Mouse (Mus musculus) lung, embryonic 14.5 days (tissue): ENCODE data around the gene Fermt3. TPM values are rescaled to one million over a fixed set of nuclear protein-coding genes. Genes with fewer than 3 reads are reported as not detected.

ENCODE experiments used
- ATAC-seq: fragments of 200-750 bp; cut with Nextera tagmentation; 2 replicates; pipeline ENCODE4 v1.8.0; 2017; ENCODE audit warnings: mild to moderate bottlenecking, moderate TSS enrichment, moderate library complexity; ENCODE audit not compliant: insufficient read depth
- DNase-seq: peaks from one replicate; pipeline ENCODE4 v3.0.0-alpha.2; 2015
- H3K27ac ChIP-seq: fragments of 300-500 bp; sonication (generic); 2 replicates; pipeline ENCODE4 v1.5.1; 2014; ENCODE audit warnings: low read depth, mild to moderate bottlenecking, moderate library complexity
- H3K27me3 ChIP-seq: fragments of 300-500 bp; sonication (generic); 2 replicates; pipeline ENCODE4 v1.6.1; 2014; ENCODE audit warnings: low read length, control low read depth; ENCODE audit not compliant: insufficient read depth
- H3K36me3 ChIP-seq: fragments of 300-500 bp; sonication (generic); 2 replicates; pipeline ENCODE4 v1.6.1; 2014; ENCODE audit warnings: control low read depth; ENCODE audit not compliant: insufficient read depth
- H3K4me1 ChIP-seq: fragments of 300-500 bp; sonication (generic); 2 replicates; pipeline ENCODE4 v1.6.1; 2014; ENCODE audit warnings: antibody characterized with exemption, control low read depth; ENCODE audit not compliant: insufficient read depth
- H3K4me2 ChIP-seq: fragments of 300-500 bp; sonication (generic); 2 replicates; pipeline ENCODE4 v1.6.1; 2014; ENCODE audit warnings: mild to moderate bottlenecking
- H3K4me3 ChIP-seq: fragments of 300-500 bp; sonication (generic); 2 replicates; pipeline ENCODE4 v1.5.1; 2014; ENCODE audit warnings: low read depth, low read length
- H3K9ac ChIP-seq: fragments of 300-500 bp; sonication (generic); 2 replicates; pipeline ENCODE4 v1.6.1; 2014
- H3K9me3 ChIP-seq: fragments of 300-500 bp; sonication (generic); 2 replicates; pipeline ENCODE4 v1.6.1; 2016; ENCODE audit warnings: low read depth, low read length, control low read depth
- CTCF ChIP-seq: IDR thresholded peaks from 2 replicates; pipeline ENCODE4 v1.5.1; 2016; ENCODE audit warnings: antibody characterized with exemption, low read depth
- WGBS: fragments of 180-500 bp; shearing (Covaris S2); extraction: QIAGEN DNeasy Blood & Tissue Kit; methylation state at CpG from one replicate; pipeline ENCODE4 v1.1.7; 2014; 5-methylcytosine and 5-hydroxymethylcytosine counted together
- polyA plus RNA-seq: library from polyadenylated mRNA; unstranded; fragments of >200 nt; fragmentation: Nextera tagmentation; extraction: Ambion mirVana; gene quantifications from 2 replicates; pipeline ENCODE4 v1.2.1, GENCODE M21; 2014

Fermt3 gene
- polyA plus RNA-seq, 1 experiment from 2014 or later: 8.6 TPM

GRCm38 (mm10) chr19:6990712-6991111, 28.6 kb downstream of the Fermt3 start:
- peaks cover 12% of the 10 kb centered on the region for H3K4me1 ChIP-seq
- H3K36me3 ChIP-seq: 0 out of 2 replicates have a peak, but pooled peaks cover 2% of the 10 kb centered on the region
- ATAC-seq (no peak), DNase-seq (no peak)
- H3K9ac ChIP-seq: no peak overlapping the region; the same call in 1 of the 2 replicates
- no peak overlapping the region for H3K27ac ChIP-seq
- H3K9me3 ChIP-seq: no peaks in the 10 kb centered on the region
- no peak for TF ChIP-seq CTCF
- no peak overlapping the region for H3K4me2 ChIP-seq
- 87% methylated on average over 6 of the region's 6 CpGs for WGBS
- H3K27me3 ChIP-seq: 0 out of 2 replicates have a peak, but pooled peaks cover 2% of the 10 kb centered on the region
- H3K4me3 ChIP-seq: no peak overlapping the region

GRCm38 (mm10) chr19:6989251-6989650, 30.0 kb downstream of the Fermt3 start:
- peaks cover 5% of the 10 kb centered on the region for H3K4me1 ChIP-seq
- 79% methylated on average over 8 of the region's 8 CpGs for WGBS
- TF ChIP-seq CTCF: no peak
- no peak overlapping the region for H3K4me2 ChIP-seq
- H3K27me3 ChIP-seq: 0 out of 2 replicates have a peak, but pooled peaks cover 2% of the 10 kb centered on the region
- H3K27ac ChIP-seq: no peak overlapping the region
- ATAC-seq (no peak), DNase-seq (no peak)
- H3K9ac ChIP-seq: no peak overlapping the region
- no peaks in the 10 kb centered on the region for H3K9me3 ChIP-seq
- peaks cover 14% of the 10 kb centered on the region for H3K36me3 ChIP-seq
- no peak overlapping the region for H3K4me3 ChIP-seq

- ATAC-seq: no peak
- Histone ChIP-seq H3K9ac (peak overlapping the region; percentile 83), H3K4me1 (peaks cover 2% of the 10 kb centered on the region), H3K4me2 (peak overlapping the region; percentile 82), H3K36me3 (peaks cover 24% of the 10 kb centered on the region), H3K27me3 (0 out of 2 replicates have a peak, but pooled peaks cover 2% of the 10 kb centered on the region), H3K27ac (peak overlapping the region; percentile 83), H3K4me3 (peak overlapping the region; percentile 85), H3K9me3 (no peaks in the 10 kb centered on the region)
- DNase-seq: no peak
- TF ChIP-seq CTCF: no peak
- WGBS: 6% methylated on average over 8 of the region's 8 CpGs
These were observed 31.4 kb downstream of the Fermt3 start for GRCm38 (mm10) chr19:6987904-6988285.

- peaks cover 27% of the 10 kb centered on the region for H3K36me3 ChIP-seq
- H3K4me3 ChIP-seq: peak within 1 kb of the TSS; percentile 85
- no peak for TF ChIP-seq CTCF
- H3K9me3 ChIP-seq: no peaks in the 10 kb centered on the region
- peak; percentile 71 for DNase-seq
- peak within 1 kb of the TSS; percentile 83 for H3K27ac ChIP-seq
- H3K4me1 ChIP-seq: no peaks in the 10 kb centered on the region; the same call in 1 of the 2 replicates
- H3K27me3 ChIP-seq: 0 out of 2 replicates have a peak, but pooled peaks cover 2% of the 10 kb centered on the region
- ATAC-seq: peak; percentile 57
- under 1% methylated on average over 72 of the region's 85 CpGs for WGBS
- H3K9ac ChIP-seq: peak within 1 kb of the TSS; percentile 83
- H3K4me2 ChIP-seq: peak within 1 kb of the TSS; percentile 82
These were observed 32.0 kb downstream of the Fermt3 start, which contains the start of gene Vegfb for GRCm38 (mm10) chr19:6987061-6987903. Gene Vegfb (minus strand): TSS chr19:6987651.

- Histone ChIP-seq H3K27ac (no peak overlapping the region; the same call in 1 of the 2 replicates), H3K36me3 (peaks cover 33% of the 10 kb centered on the region), H3K4me2 (peak overlapping the region; percentile 82), H3K27me3 (no peaks in the 10 kb centered on the region), H3K9ac (peak overlapping the region; percentile 83), H3K9me3 (no peaks in the 10 kb centered on the region), H3K4me3 (peak overlapping the region; percentile 85), H3K4me1 (peaks cover under 1% of the 10 kb centered on the region)
- 75% methylated on average over 10 of the region's 10 CpGs for WGBS
- DNase-seq (no peak), ATAC-seq (no peak)
- no peak for TF ChIP-seq CTCF
These were observed 33.1 kb downstream of the Fermt3 start for GRCm38 (mm10) chr19:6985951-6986708.

- H3K4me1 ChIP-seq: peaks cover 4% of the 10 kb centered on the region
- 85% methylated on average over 19 of the region's 19 CpGs for WGBS
- H3K9ac ChIP-seq: no peak overlapping the region
- H3K36me3 ChIP-seq: peaks cover 33% of the 10 kb centered on the region
- H3K4me3 ChIP-seq: no peak overlapping the region
- no peak overlapping the region for H3K4me2 ChIP-seq
- H3K27ac ChIP-seq: no peak overlapping the region
- no peaks in the 10 kb centered on the region for H3K27me3 ChIP-seq
- ATAC-seq (no peak), DNase-seq (no peak)
- TF ChIP-seq CTCF: no peak
- no peaks in the 10 kb centered on the region for H3K9me3 ChIP-seq
These were observed 34.0 kb downstream of the Fermt3 start for GRCm38 (mm10) chr19:6985300-6985699.

- DNase-seq (no peak), ATAC-seq (no peak)
- no peak overlapping the region for H3K27ac ChIP-seq
- H3K4me2 ChIP-seq: no peak overlapping the region
- H3K4me1 ChIP-seq: peaks cover 9% of the 10 kb centered on the region
- WGBS: 95% methylated on average over 5 of the region's 5 CpGs
- no peak for TF ChIP-seq CTCF
- no peak overlapping the region for H3K9ac ChIP-seq
- H3K9me3 ChIP-seq: no peaks in the 10 kb centered on the region
- H3K4me3 ChIP-seq: no peak overlapping the region
- H3K36me3 ChIP-seq: peaks cover 35% of the 10 kb centered on the region
- no peaks in the 10 kb centered on the region for H3K27me3 ChIP-seq
These were observed 35.6 kb downstream of the Fermt3 start for GRCm38 (mm10) chr19:6983621-6984020.
